Mouse (Mus musculus): Measurements from ENCODE around the gene Klhl42. TPM values are rescaled to one million over a fixed set of nuclear protein-coding genes. Genes with fewer than 3 reads are reported as not detected.

Gene Klhl42
- polyA plus RNA-seq, 1 experiment from 2014 or later: 6.9 TPM

DNA sequence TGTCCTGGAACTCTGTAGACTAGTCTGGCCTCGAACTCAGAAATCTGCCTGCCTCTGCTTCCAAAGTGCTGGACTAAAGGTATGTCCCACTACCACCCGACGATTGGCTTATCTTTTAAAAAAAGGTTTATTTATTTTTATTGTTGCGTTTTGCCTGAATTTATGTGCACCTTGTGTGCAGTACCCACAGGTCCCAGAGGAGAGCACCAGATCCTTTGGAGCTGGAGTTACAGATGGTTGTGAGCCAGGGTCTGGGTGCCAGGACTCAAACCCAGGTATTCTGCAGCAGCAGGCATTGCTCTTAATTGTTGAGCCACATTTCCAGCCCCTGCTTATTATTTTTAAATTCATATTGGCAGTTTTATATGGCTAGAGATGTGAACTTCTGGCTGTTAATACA lies 4.9 kb downstream of the Klhl42 start:
- H3K27ac ChIP-seq: no peak overlapping the region
- no peaks in the 10 kb centered on the region for H3K9me3 ChIP-seq (replicated peaks)
- no peak overlapping the region for H3K4me3 ChIP-seq
- WGBS: 94% methylated on average over 4 of the region's 4 CpGs
- H3K36me3 ChIP-seq: peaks cover 18% of the 10 kb centered on the region
- no peak for DNase-seq (ENCODE audit: low spot score)
- H3K27me3 ChIP-seq (ENCODE audit: low read depth, poor library complexity, severe bottlenecking): no peaks in the 10 kb centered on the region
- peaks cover 25% of the 10 kb centered on the region for H3K4me1 ChIP-seq

DNA sequence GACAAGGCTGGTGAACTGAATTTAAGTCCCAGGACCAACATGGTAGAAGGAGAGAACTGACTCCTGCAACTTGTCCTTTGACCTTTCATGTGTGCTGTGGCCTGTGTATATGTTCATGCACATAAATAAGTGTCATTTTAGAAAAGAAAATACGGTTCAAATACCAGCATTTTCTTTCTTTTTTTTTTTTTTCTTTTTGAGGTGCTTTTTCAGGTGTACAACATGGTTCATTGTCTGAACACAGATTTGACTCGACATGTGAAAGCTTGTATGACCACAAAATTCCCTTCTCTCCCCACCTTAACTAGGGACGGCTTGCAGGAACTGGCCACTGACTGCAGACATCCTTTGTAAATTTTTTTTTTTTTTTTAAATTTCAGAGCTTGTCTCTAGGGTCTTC lies 5.8 kb downstream of the Klhl42 start:
- Histone ChIP-seq H3K9me3 (replicated peaks) (no peaks in the 10 kb centered on the region), H3K4me1 (peaks cover 20% of the 10 kb centered on the region), H3K27me3 (ENCODE audit: low read depth, poor library complexity, severe bottlenecking) (no peaks in the 10 kb centered on the region), H3K27ac (no peak overlapping the region), H3K4me3 (no peak overlapping the region), H3K36me3 (peaks cover 25% of the 10 kb centered on the region)
- WGBS: 83% methylated on average over 3 of the region's 3 CpGs
- DNase-seq (ENCODE audit: low spot score): no peak

DNA sequence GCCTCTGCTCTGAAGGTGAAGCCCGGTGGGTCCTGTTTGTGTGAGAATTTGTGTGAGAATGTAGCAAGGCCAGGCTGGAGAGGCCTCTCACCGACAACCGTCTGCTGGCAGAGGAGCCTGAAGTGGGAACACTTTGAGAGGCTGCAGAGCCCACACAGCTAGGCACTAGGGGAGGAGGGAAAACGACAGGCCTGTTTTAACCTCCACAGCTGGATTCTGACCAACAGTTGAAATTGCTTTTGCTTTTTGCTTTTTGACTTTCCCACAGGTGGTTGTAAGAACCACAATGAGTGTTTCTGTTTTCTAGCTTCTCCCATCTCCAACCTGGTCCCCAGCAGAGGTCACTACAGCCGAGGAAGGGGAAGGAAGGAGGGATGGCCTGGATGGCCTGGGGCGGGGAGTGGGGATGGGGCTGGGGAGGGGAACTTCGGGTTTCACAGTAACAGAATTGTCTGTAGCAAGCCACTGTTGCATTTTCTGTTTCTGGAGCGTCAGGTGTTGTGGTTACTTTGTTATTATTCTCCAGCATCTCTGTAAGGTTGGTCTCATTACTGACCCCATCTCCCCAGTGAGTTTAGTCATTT lies 6.3 kb downstream of the Klhl42 start:
- peaks cover 15% of the 10 kb centered on the region for H3K4me1 ChIP-seq
- H3K36me3 ChIP-seq: peaks cover 30% of the 10 kb centered on the region
- WGBS: 49% methylated on average over 8 of the region's 8 CpGs
- H3K4me3 ChIP-seq: no peak overlapping the region
- no peak for DNase-seq (ENCODE audit: low spot score)
- H3K9me3 ChIP-seq (replicated peaks): no peaks in the 10 kb centered on the region
- no peaks in the 10 kb centered on the region for H3K27me3 ChIP-seq (ENCODE audit: low read depth, poor library complexity, severe bottlenecking)
- H3K27ac ChIP-seq: no peak overlapping the region

DNA sequence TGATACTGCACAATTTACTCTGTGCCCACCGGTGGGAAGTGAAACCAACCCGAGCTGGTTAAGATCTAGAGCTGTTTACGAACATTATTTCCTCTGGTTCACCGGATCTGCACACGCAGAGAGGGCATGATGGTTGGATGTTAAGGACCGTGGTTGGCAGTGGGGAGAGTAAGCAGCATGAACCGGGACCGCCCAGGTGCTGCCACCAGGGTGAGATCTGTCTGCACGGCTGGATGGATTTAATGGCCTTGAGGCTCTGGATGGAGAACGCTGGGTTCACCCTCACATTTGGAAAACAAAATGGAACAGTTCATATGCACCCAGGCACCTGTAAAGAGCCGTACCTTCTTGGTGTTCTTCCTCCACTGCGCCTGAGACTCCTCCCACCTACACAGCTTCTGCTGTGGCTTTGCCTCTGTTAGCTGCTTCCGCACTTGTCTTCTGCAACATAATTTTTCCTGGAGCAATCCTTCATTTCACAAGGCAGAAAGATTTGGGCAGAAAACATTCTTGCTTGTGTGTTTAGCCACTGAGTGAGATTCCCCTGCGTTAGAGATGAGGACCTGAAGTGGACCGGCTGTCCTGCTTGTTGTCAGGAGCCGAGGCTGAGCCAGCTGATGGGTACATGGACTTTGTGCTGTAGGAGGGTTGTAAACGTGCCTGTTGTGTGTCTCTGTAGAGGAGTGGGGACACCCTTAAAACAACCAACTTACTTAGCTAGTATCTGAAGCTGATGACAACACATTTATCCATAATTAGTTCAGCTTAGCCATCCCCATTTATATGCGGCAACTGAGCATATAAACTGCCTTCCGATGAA lies 8.5 kb downstream of the Klhl42 start:
- H3K9me3 ChIP-seq (replicated peaks): no peaks in the 10 kb centered on the region
- DNase-seq (ENCODE audit: low spot score): no peak
- H3K27me3 ChIP-seq (ENCODE audit: low read depth, poor library complexity, severe bottlenecking): no peaks in the 10 kb centered on the region
- H3K4me3 ChIP-seq: no peak overlapping the region
- H3K36me3 ChIP-seq: peaks cover 41% of the 10 kb centered on the region
- 85% methylated on average over 19 of the region's 19 CpGs for WGBS
- H3K4me1 ChIP-seq: peaks cover 12% of the 10 kb centered on the region; the same call in 1 of the 2 replicates
- no peak overlapping the region for H3K27ac ChIP-seq

DNA sequence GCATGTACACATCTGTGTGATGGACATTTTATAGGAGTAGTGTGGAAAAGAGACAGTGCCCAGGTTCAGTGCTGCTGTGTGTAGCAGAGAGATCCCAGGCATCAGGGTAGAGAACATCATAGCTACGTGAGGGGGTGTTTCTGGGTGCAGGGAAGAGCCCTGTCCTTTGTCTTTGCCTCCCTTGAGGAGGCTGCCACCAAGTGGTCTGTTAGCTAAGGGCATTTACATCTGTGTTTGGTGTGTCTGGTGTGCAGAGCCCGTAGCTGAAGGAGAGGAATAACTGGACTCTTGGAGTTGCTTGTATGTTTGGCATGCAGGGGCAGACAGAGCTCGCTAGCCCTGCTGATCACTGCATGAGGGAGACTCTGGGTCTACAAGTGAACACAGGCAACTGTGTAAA lies 11.1 kb downstream of the Klhl42 start:
- DNase-seq (ENCODE audit: low spot score): no peak

DNA sequence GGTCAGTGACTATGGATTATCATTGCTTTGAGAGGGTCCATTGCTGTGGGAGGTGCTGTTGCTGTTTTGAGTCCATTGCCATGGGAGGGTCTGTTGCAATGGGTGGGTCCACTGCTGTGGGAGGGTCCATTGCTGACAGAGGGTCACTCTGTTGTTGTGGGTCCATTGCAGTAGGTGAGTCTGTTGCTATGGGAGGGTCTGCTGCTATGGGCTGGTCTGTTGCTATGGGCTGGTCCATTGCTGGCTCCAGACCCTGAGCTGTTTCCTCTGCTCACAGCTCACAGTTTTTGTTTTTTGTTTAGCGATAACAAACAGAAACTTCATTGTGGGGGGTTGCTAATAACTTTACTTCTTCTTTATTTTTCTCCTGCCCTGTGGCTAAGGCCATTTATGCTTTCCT lies 14.3 kb downstream of the Klhl42 start:
- Histone ChIP-seq H3K4me1 (0 out of 2 replicates have a peak, but pooled peaks cover 4% of the 10 kb centered on the region), H3K36me3 (peaks cover 75% of the 10 kb centered on the region), H3K27me3 (ENCODE audit: low read depth, poor library complexity, severe bottlenecking) (no peaks in the 10 kb centered on the region), H3K9me3 (replicated peaks) (no peaks in the 10 kb centered on the region), H3K27ac (no peak overlapping the region), H3K4me3 (no peak overlapping the region)
- no peak for DNase-seq (ENCODE audit: low spot score)
- WGBS: 100% methylated on average over 1 of the region's 1 CpGs

More for the DNA sequence above, 11.1 kb downstream of the Klhl42 start:
- Histone ChIP-seq H3K4me3 (no peak overlapping the region), H3K36me3 (peaks cover 45% of the 10 kb centered on the region), H3K4me1 (peaks cover 10% of the 10 kb centered on the region; the same call in 1 of the 2 replicates), H3K27ac (no peak overlapping the region), H3K27me3 (ENCODE audit: low read depth, poor library complexity, severe bottlenecking) (no peaks in the 10 kb centered on the region), H3K9me3 (replicated peaks) (no peaks in the 10 kb centered on the region)
- WGBS: 86% methylated on average over 3 of the region's 3 CpGs

DNA sequence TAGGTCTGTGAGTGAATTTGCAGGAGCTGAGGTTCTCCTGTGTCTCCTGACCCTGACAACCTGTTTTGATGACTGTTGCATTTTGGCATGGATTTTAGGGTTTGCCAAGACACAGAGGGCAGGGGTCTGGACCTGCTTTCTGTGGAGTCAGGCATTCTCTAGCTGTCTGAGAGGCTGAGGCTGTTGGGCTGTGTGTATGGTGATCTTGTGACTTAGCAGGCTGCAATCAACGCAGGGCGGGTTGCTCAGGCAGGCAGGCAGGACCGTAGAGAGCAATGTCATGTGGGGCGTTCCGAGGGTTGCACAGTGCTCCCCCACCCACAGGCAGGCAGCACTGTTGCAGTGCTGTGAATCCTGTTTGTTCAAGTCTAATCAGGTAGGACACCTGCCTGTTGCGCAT lies 15.5 kb downstream of the Klhl42 start:
- Histone ChIP-seq H3K4me3 (no peak overlapping the region), H3K4me1 (no peaks in the 10 kb centered on the region), H3K9me3 (replicated peaks) (no peaks in the 10 kb centered on the region), H3K27me3 (ENCODE audit: low read depth, poor library complexity, severe bottlenecking) (no peaks in the 10 kb centered on the region), H3K36me3 (peaks cover 80% of the 10 kb centered on the region), H3K27ac (no peak overlapping the region)
- 93% methylated on average over 6 of the region's 6 CpGs for WGBS
- DNase-seq (ENCODE audit: low spot score): no peak

DNA sequence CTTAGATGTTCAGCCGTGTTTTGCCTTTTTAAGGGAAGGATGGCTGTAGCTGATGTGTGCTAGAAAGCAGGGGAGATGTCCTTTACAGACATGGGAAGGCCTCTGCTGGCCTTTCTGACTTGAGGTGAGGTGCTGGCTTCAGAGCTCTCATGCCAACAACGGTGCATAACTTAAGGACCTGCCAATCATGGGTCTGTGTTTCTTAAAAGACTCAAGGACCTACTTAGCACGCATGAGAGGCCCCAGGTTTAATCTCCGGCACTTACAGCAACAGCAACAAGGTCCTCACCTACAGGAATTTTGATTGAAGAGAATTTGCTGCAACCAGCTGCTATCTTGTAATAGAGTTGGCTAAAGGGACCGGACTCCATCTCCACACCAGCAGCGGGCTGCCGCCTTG lies 18.1 kb downstream of the Klhl42 start:
- Histone ChIP-seq H3K4me3 (no peak overlapping the region), H3K4me1 (0 out of 2 replicates have a peak, but pooled peaks cover 2% of the 10 kb centered on the region), H3K36me3 (peaks cover 64% of the 10 kb centered on the region), H3K9me3 (replicated peaks) (no peaks in the 10 kb centered on the region), H3K27me3 (ENCODE audit: low read depth, poor library complexity, severe bottlenecking) (no peaks in the 10 kb centered on the region), H3K27ac (no peak overlapping the region)
- no peak for DNase-seq (ENCODE audit: low spot score)
- 93% methylated on average over 7 of the region's 7 CpGs for WGBS

DNA sequence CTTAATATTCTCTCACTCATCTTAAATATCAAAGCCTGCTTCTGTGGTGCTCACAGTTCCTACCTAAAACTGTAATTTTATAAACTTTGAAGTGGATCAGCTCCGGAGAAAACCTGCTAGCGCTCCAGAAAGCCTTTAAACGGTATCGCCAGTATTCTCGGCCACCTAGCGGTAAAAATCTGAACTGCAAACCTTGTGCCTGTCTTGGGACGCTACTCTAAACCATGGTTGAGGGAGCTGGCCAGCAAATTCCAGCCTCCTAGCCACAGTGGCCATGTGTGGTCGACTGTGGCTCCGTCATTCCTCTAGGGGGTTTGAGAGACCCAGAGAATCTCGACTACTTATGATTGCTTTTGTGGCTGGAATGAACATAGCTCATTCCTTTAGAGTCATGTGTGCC lies 25.4 kb downstream of the Klhl42 start:
- H3K9me3 ChIP-seq (replicated peaks): no peaks in the 10 kb centered on the region
- no peak overlapping the region for H3K4me3 ChIP-seq
- WGBS: 12% methylated on average over 10 of the region's 10 CpGs
- 0 out of 2 replicates have a peak, but pooled peaks cover 7% of the 10 kb centered on the region for H3K4me1 ChIP-seq
- no peak overlapping the region for H3K27ac ChIP-seq
- peaks cover 6% of the 10 kb centered on the region for H3K36me3 ChIP-seq
- no peaks in the 10 kb centered on the region for H3K27me3 ChIP-seq (ENCODE audit: low read depth, poor library complexity, severe bottlenecking)
- DNase-seq (ENCODE audit: low spot score): peak; percentile 87

DNA sequence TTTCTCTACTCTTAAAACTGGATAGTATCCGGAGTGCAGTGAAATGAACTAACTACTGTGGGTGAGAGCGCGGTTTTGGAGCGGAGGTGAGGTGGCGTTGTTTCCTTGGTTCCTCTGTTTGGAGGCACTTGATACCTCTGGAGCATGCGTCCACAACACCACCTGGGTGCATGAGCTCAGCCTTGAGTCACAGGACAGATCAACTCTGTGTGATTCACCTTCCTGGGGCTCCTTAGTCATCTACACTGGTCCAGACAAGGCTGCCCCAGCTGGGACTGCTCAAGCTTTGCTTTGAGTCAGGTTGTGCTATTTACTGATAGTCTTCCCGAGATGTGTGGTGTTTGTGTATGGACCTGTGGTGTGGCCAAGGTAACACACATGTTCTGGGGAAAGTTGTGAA lies 26.6 kb downstream of the Klhl42 start:
- Histone ChIP-seq H3K4me1 (0 out of 2 replicates have a peak, but pooled peaks cover 7% of the 10 kb centered on the region), H3K27me3 (ENCODE audit: low read depth, poor library complexity, severe bottlenecking) (no peaks in the 10 kb centered on the region), H3K4me3 (no peak overlapping the region), H3K36me3 (no peaks in the 10 kb centered on the region), H3K27ac (no peak overlapping the region), H3K9me3 (replicated peaks) (no peaks in the 10 kb centered on the region)
- WGBS: 92% methylated on average over 7 of the region's 7 CpGs
- DNase-seq (ENCODE audit: low spot score): no peak

DNA sequence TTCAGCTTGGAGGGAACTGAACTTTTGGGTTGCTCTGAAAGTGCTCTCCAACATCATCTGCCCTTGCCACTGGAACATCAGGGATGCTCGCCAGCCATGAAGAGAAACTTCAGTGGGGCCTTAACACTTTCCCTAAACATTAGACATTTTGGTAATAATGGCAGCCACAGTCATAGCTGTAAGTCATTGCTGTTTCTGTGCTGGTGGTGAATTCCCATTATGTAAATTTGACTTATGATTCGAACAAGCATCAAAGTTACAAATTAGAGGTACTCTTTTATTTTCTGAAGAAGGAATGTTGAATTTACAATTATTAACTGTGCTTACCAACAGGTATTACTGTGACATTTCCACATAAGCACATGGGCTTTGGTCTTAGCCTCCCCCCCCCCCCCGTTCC lies 27.0 kb downstream of the Klhl42 start:
- 0 out of 2 replicates have a peak, but pooled peaks cover 7% of the 10 kb centered on the region for H3K4me1 ChIP-seq
- WGBS: 95% methylated on average over 3 of the region's 3 CpGs
- no peaks in the 10 kb centered on the region for H3K27me3 ChIP-seq (ENCODE audit: low read depth, poor library complexity, severe bottlenecking)
- no peaks in the 10 kb centered on the region for H3K9me3 ChIP-seq (replicated peaks)
- H3K27ac ChIP-seq: no peak overlapping the region
- no peak for DNase-seq (ENCODE audit: low spot score)
- H3K36me3 ChIP-seq: no peaks in the 10 kb centered on the region
- H3K4me3 ChIP-seq: no peak overlapping the region

DNA sequence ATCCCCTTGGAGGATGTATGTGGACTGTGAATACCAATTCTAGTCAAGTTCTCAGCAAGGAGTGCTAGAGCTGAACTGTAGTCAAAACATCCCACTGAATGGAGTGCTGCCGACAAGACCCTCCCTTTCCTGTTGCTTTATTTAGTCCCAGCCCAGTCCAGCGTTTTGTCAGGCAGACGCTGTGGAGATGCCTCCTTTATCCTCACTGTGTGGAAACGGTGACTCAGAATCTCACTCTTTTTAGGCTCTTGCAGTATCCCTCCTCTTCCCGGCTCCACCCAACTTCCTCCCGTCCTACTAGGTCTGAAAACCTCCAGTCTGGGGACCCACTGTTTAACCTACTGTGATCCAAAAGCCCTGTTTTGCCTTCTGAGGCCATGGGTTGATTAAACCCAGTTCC lies 30.1 kb downstream of the Klhl42 start:
- Histone ChIP-seq H3K27ac (no peak overlapping the region), H3K4me1 (no peaks in the 10 kb centered on the region), H3K9me3 (replicated peaks) (no peaks in the 10 kb centered on the region), H3K36me3 (no peaks in the 10 kb centered on the region), H3K27me3 (ENCODE audit: low read depth, poor library complexity, severe bottlenecking) (no peaks in the 10 kb centered on the region), H3K4me3 (no peak overlapping the region)
- WGBS: 61% methylated on average over 6 of the region's 6 CpGs
- no peak for DNase-seq (ENCODE audit: low spot score)

DNA sequence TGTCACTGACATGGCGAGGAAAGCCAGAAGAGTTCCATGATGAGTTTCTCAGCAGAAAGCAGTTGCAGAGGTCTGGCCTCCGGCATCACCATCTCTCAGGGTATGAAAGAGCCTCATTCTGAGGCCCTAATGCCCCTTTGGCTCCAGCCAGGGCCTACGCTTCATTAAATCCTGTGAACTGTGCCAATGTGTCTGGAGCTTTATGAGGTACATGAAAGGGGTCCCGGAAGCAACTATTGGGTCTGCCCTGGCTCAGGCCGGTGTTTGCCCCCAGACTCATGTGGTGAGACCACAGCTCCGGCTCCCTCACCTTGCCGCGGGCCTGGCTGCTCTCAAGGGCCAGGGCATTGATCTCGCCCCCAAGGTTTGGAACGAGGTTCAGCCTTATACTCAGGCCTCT lies 36.1 kb downstream of the Klhl42 start:
- H3K36me3 ChIP-seq: no peaks in the 10 kb centered on the region
- no peak overlapping the region for H3K27ac ChIP-seq
- no peak for DNase-seq (ENCODE audit: low spot score)
- 91% methylated on average over 10 of the region's 10 CpGs for WGBS
- no peaks in the 10 kb centered on the region for H3K9me3 ChIP-seq (replicated peaks)
- no peaks in the 10 kb centered on the region for H3K4me1 ChIP-seq
- no peak overlapping the region for H3K4me3 ChIP-seq
- no peaks in the 10 kb centered on the region for H3K27me3 ChIP-seq (ENCODE audit: low read depth, poor library complexity, severe bottlenecking)

All from limb, embryonic 10.5 days (tissue).